Mouse (Mus musculus): Measurements from ENCODE around the gene Polrmt.
A peak's percentile ranks its signal among the peaks of the same experiment; 100 is the strongest.

GRCm38 (mm10) chr10:79783920-79784800, 37.8 kb upstream of the Polrmt start:
- TF ChIP-seq POLR2A (IDR thresholded peaks at IDR 0.05; ENCODE audit: extremely low read depth, insufficient read depth, low read length) = no peak
- TF ChIP-seq CTCF (IDR thresholded peaks at IDR 0.05; ENCODE audit: low read depth, low read length) = peak; percentile 47; the same call in 1 of the 2 replicates
